Mouse (Mus musculus) stomach, embryonic 16.5 days (tissue): ENCODE data around the gene Gnl3. TPM values are rescaled to one million over a fixed set of nuclear protein-coding genes. Genes with fewer than 3 reads are reported as not detected.

Experiments
- ATAC-seq: fragments of 200-750 bp; cut with Nextera tagmentation; 2 replicates; pipeline ENCODE4 v1.8.0; 2017; ENCODE audit warnings: moderate number of reproducible peaks, moderate TSS enrichment; ENCODE audit not compliant: insufficient read depth, low FRiP score
- H3K27ac ChIP-seq: fragments of 300-500 bp; sonication (generic); 2 replicates; pipeline ENCODE4 v1.5.1; 2014; ENCODE audit warnings: low read length
- H3K27me3 ChIP-seq: fragments of 300-500 bp; sonication (generic); 2 replicates; pipeline ENCODE4 v1.6.1; 2014; ENCODE audit warnings: low read length, control low read depth, mixed read lengths; ENCODE audit not compliant: control insufficient read depth, insufficient read depth
- H3K36me3 ChIP-seq: fragments of 300-500 bp; sonication (generic); 2 replicates; pipeline ENCODE4 v1.6.1; 2014; ENCODE audit warnings: low read length; ENCODE audit not compliant: control insufficient read depth, insufficient read depth
- H3K4me1 ChIP-seq: fragments of 300-500 bp; sonication (generic); 2 replicates; pipeline ENCODE4 v1.6.1; 2014; ENCODE audit warnings: low read length, control low read depth, mixed read lengths; ENCODE audit not compliant: control insufficient read depth, insufficient read depth
- H3K4me2 ChIP-seq: fragments of 300-500 bp; sonication (generic); 2 replicates; pipeline ENCODE4 v1.6.1; 2014; ENCODE audit warnings: low read depth, low read length, mixed read lengths
- H3K4me3 ChIP-seq: fragments of 300-500 bp; sonication (generic); replicated peaks from 2 replicates; pipeline ENCODE4 v1.5.1; 2014; ENCODE audit warnings: mild to moderate bottlenecking, low read length
- H3K9ac ChIP-seq: fragments of 300-500 bp; sonication (generic); 2 replicates; pipeline ENCODE4 v1.6.1; 2014; ENCODE audit warnings: low read length
- H3K9me3 ChIP-seq: fragments of 300-500 bp; sonication (generic); replicated peaks from 2 replicates; pipeline ENCODE4 v1.6.1; 2016; ENCODE audit warnings: low read length, control low read depth; ENCODE audit not compliant: control insufficient read depth
- WGBS: fragments of 180-500 bp; shearing (Covaris S2); extraction: QIAGEN DNeasy Blood & Tissue Kit; methylation state at CpG from one replicate; pipeline ENCODE4 v1.1.7; 2014; 5-methylcytosine and 5-hydroxymethylcytosine counted together
- polyA plus RNA-seq: library from polyadenylated mRNA; unstranded; fragments of >200 nt; fragmentation: Nextera tagmentation; extraction: Ambion mirVana; gene quantifications from 2 replicates; pipeline ENCODE4 v1.2.1, GENCODE M21; 2015

Gene Gnl3
- polyA plus RNA-seq, 1 experiment from 2014 or later = 99.4 TPM

GRCm38 (mm10) chr14:31013928-31014327, 5.0 kb downstream of the Gnl3 start:
- H3K4me2 ChIP-seq = no peak overlapping the region
- H3K36me3 ChIP-seq = peaks cover 44% of the 10 kb centered on the region
- 99% methylated on average over 2 of the region's 2 CpGs for WGBS
- H3K4me1 ChIP-seq = peaks cover 11% of the 10 kb centered on the region; the same call in 1 of the 2 replicates
- H3K27ac ChIP-seq = no peak overlapping the region
- H3K4me3 ChIP-seq = no peak overlapping the region
- no peak overlapping the region for H3K9ac ChIP-seq
- no peaks in the 10 kb centered on the region for H3K9me3 ChIP-seq
- H3K27me3 ChIP-seq = no peaks in the 10 kb centered on the region
- ATAC-seq = no peak

GRCm38 (mm10) chr14:31011588-31011987, 7.4 kb downstream of the Gnl3 start:
- Histone ChIP-seq H3K4me3 (no peak overlapping the region), H3K4me1 (no peaks in the 10 kb centered on the region), H3K9ac (no peak overlapping the region), H3K4me2 (no peak overlapping the region), H3K36me3 (peaks cover 48% of the 10 kb centered on the region), H3K27me3 (no peaks in the 10 kb centered on the region), H3K9me3 (no peaks in the 10 kb centered on the region), H3K27ac (no peak overlapping the region)
- 92% methylated on average over 3 of the region's 3 CpGs for WGBS
- no peak for ATAC-seq

GRCm38 (mm10) chr14:31006779-31007178, 12.2 kb downstream of the Gnl3 start:
- no peak overlapping the region for H3K27ac ChIP-seq
- no peak overlapping the region for H3K9ac ChIP-seq
- no peak overlapping the region for H3K4me2 ChIP-seq
- H3K9me3 ChIP-seq = no peaks in the 10 kb centered on the region
- 72% methylated on average over 5 of the region's 5 CpGs for WGBS
- peaks cover 23% of the 10 kb centered on the region for H3K36me3 ChIP-seq
- peaks cover 6% of the 10 kb centered on the region for H3K4me1 ChIP-seq
- no peaks in the 10 kb centered on the region for H3K27me3 ChIP-seq
- no peak for ATAC-seq
- H3K4me3 ChIP-seq = no peak overlapping the region

DNA sequence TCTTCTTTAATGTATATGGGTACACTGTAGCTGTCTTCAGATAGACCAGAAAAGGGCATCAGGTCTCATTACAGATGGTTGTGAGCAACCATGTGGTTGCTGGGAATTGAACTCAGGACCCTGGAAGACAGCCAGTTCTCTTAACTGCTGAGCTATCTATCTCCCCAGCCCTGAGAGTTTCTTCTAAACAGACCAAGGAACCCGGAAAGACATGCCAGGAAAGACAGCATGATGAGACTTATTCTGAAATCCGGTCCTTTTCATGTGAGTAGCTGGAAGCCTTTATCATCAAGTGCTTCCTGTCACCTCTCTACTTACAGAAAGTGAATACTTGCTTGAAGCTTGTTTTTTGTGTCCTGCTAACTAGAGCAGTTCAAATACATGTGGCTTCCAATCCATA, 14.4 kb downstream of the Gnl3 start:
- peaks cover 12% of the 10 kb centered on the region for H3K4me1 ChIP-seq
- no peaks in the 10 kb centered on the region for H3K27me3 ChIP-seq
- WGBS = 75% methylated on average over 2 of the region's 2 CpGs
- no peak for ATAC-seq
- H3K4me3 ChIP-seq = no peak overlapping the region
- H3K36me3 ChIP-seq = peaks cover 10% of the 10 kb centered on the region; the same call in 1 of the 2 replicates
- no peak overlapping the region for H3K27ac ChIP-seq
- no peaks in the 10 kb centered on the region for H3K9me3 ChIP-seq
- H3K9ac ChIP-seq = no peak overlapping the region
- no peak overlapping the region for H3K4me2 ChIP-seq

DNA sequence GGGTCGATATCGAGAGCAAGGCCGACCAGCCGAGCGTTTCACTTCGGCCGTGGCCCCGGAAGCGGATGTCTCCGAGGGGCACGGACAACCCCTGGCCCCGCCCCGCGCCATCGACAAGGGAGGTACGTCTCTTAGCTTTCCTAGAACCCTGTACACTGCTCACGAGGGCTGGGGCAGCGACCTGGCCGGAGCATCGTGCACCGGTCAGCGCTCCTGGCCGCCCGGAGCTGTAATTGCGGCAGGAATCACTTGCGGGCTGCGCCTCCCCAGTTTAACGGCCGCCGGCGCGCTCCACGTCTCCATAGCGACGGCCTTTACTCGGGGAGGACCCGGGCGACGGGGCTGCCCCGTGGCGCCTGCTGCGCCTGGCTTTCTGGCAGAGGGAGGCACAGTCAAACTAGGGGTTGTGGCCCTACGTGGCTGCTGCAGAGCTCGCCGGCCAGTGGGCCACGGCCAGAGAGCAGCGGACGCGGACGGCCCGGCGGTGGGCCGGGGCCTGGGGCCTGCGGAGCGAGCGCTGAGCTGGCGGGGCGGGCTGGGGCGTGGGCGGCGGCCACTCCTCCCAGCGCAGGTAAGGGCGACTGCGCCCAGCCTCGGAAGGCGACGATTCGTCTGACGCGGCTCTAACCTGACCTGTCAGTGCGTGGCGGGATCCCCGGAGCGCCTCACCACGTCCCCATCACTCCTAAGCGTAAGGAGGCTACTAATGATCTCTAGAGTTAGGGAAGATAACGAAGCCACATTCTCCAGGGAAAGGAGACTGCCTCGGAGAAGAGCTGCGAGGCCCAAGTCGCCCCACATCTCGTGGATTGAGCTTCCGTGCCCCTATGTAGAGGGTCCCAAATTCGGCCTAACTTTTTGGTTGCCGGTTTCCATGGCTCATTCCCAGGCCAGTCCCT, 17.4 kb downstream of the Gnl3 start, which contains the start of the genes Glt8d1 and Spcs1:
Gene Glt8d1, plus strand, starts transcription at position 94 of the 899 bp plus-strand sequence.
Gene Spcs1, minus strand, starts transcription at position 366 of the 899 bp plus-strand sequence.
- WGBS = under 1% methylated on average over 84 of the region's 84 CpGs
- ATAC-seq = peak; percentile 95
- H3K36me3 ChIP-seq = no peaks in the 10 kb centered on the region
- H3K9ac ChIP-seq = peak within 1 kb of the TSS; percentile 97
- peaks cover 13% of the 10 kb centered on the region for H3K4me1 ChIP-seq
- no peaks in the 10 kb centered on the region for H3K27me3 ChIP-seq
- H3K4me2 ChIP-seq = peak within 1 kb of the TSS; percentile 88
- peak within 1 kb of the TSS; percentile 95 for H3K27ac ChIP-seq
- no peaks in the 10 kb centered on the region for H3K9me3 ChIP-seq
- peak within 1 kb of the TSS; percentile 97 for H3K4me3 ChIP-seq

DNA sequence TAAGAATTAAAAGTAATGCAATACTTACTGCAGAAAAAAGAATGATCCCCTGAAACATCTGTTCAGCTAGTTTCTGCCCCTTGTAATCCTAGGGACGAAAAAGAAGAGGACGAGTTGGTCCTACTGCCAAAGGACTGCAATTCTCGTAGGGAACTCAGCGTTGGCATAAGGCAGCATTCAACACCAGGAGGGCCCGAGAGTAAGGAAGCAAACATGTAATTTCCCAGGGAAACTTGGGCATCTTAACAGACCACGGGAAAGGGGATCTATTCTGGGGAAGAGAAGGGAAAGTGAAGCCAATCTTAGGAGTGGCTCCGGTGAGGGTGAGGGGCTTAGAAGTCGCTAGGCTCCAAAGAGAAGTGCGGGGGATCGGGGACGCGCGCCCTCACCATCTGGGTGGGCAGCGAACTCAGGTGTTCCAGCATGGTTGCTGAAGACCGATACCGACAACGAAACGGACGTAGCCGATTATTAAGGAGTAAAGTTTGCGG, 18.1 kb downstream of the Gnl3 start:
- no peaks in the 10 kb centered on the region for H3K36me3 ChIP-seq
- no peak for ATAC-seq
- peaks cover 13% of the 10 kb centered on the region for H3K4me1 ChIP-seq
- H3K9me3 ChIP-seq = no peaks in the 10 kb centered on the region
- H3K4me3 ChIP-seq = peak overlapping the region; percentile 97
- H3K4me2 ChIP-seq = peak overlapping the region; percentile 61
- peak overlapping the region; percentile 95 for H3K27ac ChIP-seq
- H3K27me3 ChIP-seq = no peaks in the 10 kb centered on the region
- peak overlapping the region; percentile 97 for H3K9ac ChIP-seq
- WGBS = under 1% methylated on average over 21 of the region's 21 CpGs

DNA sequence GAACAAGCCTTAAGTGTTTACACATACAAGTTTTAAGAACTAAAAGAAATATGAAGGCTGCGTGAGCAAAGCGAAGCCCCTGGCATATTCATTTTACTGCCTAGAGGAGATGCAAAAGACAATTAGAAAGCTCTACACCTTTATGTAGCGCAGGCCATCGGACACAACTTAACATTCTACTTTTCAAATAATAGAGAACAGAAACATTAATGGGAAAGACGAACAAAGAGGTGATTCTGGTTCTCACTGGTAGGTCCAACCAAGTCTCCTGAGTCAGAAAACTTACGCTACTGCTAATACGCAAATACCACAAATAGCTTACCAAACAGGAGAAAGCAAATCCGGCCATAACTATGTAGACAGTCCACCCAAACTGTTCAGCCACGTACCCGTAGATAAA, 18.6 kb downstream of the Gnl3 start:
- WGBS = 50% methylated on average over 10 of the region's 10 CpGs
- Histone ChIP-seq H3K4me3 (peak overlapping the region; percentile 97), H3K9ac (peak overlapping the region; percentile 97), H3K36me3 (no peaks in the 10 kb centered on the region), H3K4me2 (peak overlapping the region; percentile 61), H3K9me3 (no peaks in the 10 kb centered on the region), H3K27ac (0 out of 2 replicates have a peak overlapping the region, but pooled peaks have one; percentile 95), H3K4me1 (peaks cover 13% of the 10 kb centered on the region), H3K27me3 (no peaks in the 10 kb centered on the region)
- ATAC-seq = no peak

- no peak for ATAC-seq
- H3K4me1 ChIP-seq = 0 out of 2 replicates have a peak, but pooled peaks cover 7% of the 10 kb centered on the region
- no peaks in the 10 kb centered on the region for H3K9me3 ChIP-seq
- no peaks in the 10 kb centered on the region for H3K27me3 ChIP-seq
- no peaks in the 10 kb centered on the region for H3K36me3 ChIP-seq
- no peak overlapping the region for H3K4me2 ChIP-seq
- H3K4me3 ChIP-seq = no peak overlapping the region
- H3K27ac ChIP-seq = no peak overlapping the region
- no peak overlapping the region for H3K9ac ChIP-seq
These were observed 22.5 kb downstream of the Gnl3 start for GRCm38 (mm10) chr14:30996417-30996816.

GRCm38 (mm10) chr14:30976222-30976621, 42.7 kb downstream of the Gnl3 start:
- Histone ChIP-seq H3K27ac (no peak overlapping the region), H3K36me3 (no peaks in the 10 kb centered on the region), H3K4me2 (no peak overlapping the region), H3K9me3 (no peaks in the 10 kb centered on the region), H3K4me1 (no peaks in the 10 kb centered on the region), H3K27me3 (no peaks in the 10 kb centered on the region), H3K9ac (no peak overlapping the region), H3K4me3 (no peak overlapping the region)
- 67% methylated on average over 3 of the region's 3 CpGs for WGBS
- no peak for ATAC-seq
